Mouse (Mus musculus) left cerebral cortex, adult 2 months (tissue): Measurements from ENCODE around the gene Dock1. TPM values are rescaled to one million over a fixed set of nuclear protein-coding genes. Genes with fewer than 3 reads are reported as not detected.

Experiments
- DNase-seq, 2 experiments: peaks; one replicate each; pipeline ENCODE4 v3.0.0; 2021 to 2022; ENCODE audit warnings: low spot score in 2 of 2, mixed read lengths in 1 of 2; ENCODE audit errors: extremely low spot score in 1 of 2
- H3K27ac ChIP-seq: fragments of 200-600 bp; 2 replicates; pipeline ENCODE4 v1.8.1; 2022
- H3K4me3 ChIP-seq: fragments of 200-600 bp; 2 replicates; pipeline ENCODE4 v1.8.1; 2022
- CTCF ChIP-seq: fragments of 200-600 bp; IDR thresholded peaks from 2 replicates; pipeline ENCODE4 v1.8.1; 2022; ENCODE audit warnings: antibody characterized with exemption, mild to moderate bottlenecking, moderate library complexity
- intact Hi-C: fragments of 180-260 bp; cut with DNase I; formaldehyde crosslinking; loops from one replicate; pipeline ENCODE4 v1.15.1; 2025
- total RNA-seq, 2 experiments: library from RNA; stranded (reverse); gene quantifications; 2 replicates each; pipeline ENCODE4 v1.2.3; 2021

Dock1 gene
- total RNA-seq, 2 experiments from 2014 or later: 21.7 to 22.4 TPM

GRCm38 (mm10) chr7:134673952-134674351, 3.5 kb downstream of the Dock1 start:
- TF ChIP-seq CTCF: no peak
- DNase-seq: peak in 1 of 2 experiments; percentile 30
- Histone ChIP-seq H3K27ac (peak overlapping the region; percentile 21; the same call in 1 of the 2 replicates), H3K4me3 (no peak overlapping the region)
- intact Hi-C loops: loop anchor here (5.0 kb wide), 2 partner anchors 33 to 62 kb away; no protein-coding TSS in a partner anchor

DNA sequence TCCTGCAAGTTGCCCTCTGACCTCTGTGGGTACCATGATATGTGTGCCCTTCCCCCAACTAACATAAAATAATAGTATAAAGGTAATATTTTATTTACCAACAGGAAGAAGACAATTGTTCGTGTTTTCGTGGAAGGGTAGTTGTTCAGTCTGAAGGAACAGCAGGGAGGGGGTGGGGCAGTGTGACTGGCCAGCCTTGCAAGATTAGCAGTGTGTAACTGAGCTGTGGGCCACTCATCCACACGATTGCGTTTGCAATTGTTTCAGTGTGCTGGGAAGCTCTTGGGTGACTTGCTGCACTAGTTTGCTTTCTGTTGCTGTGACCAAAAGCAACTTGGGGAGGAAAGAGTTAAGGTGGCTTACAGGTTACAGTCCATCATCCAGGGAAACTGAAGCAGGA, 7.4 kb downstream of the Dock1 start:
- no peak for DNase-seq
- H3K27ac ChIP-seq: no peak overlapping the region
- no peak for TF ChIP-seq CTCF
- intact Hi-C loops: no loop called here
- no peak overlapping the region for H3K4me3 ChIP-seq

- no peak overlapping the region for H3K27ac ChIP-seq
- DNase-seq: no peak
- TF ChIP-seq CTCF: no peak
- intact Hi-C loops: no loop called here
- H3K4me3 ChIP-seq: no peak overlapping the region
Observed at GRCm38 (mm10) chr7:134679314-134680158, 9.1 kb downstream of the Dock1 start.

DNA sequence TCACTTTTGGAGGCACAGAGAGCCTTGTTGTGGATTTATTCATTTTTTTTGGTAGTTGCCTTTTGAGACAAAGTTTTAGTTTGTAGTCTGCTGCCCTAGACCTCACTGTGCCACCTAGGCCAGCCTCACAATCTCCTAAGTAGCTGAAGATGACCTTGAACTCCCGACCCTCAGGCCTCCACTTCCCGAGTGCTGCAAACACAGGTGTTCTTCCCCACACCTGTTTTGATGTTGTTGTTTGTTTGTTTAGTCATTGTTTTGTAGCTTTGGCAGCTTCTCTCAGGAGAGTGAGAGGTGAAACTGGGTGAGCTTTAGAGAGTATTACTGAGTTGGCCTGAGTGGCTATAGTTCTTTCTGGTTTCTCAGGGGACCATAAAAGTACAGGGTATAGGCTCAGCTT, 9.7 kb downstream of the Dock1 start:
- no peak for DNase-seq
- H3K4me3 ChIP-seq: no peak overlapping the region
- H3K27ac ChIP-seq: no peak overlapping the region
- intact Hi-C loops: no loop called here
- no peak for TF ChIP-seq CTCF

GRCm38 (mm10) chr7:134681729-134682527, 11.5 kb downstream of the Dock1 start:
- intact Hi-C loops: no loop called here
- TF ChIP-seq CTCF: no peak
- Histone ChIP-seq H3K27ac (no peak overlapping the region), H3K4me3 (no peak overlapping the region)
- DNase-seq: no peak

DNA sequence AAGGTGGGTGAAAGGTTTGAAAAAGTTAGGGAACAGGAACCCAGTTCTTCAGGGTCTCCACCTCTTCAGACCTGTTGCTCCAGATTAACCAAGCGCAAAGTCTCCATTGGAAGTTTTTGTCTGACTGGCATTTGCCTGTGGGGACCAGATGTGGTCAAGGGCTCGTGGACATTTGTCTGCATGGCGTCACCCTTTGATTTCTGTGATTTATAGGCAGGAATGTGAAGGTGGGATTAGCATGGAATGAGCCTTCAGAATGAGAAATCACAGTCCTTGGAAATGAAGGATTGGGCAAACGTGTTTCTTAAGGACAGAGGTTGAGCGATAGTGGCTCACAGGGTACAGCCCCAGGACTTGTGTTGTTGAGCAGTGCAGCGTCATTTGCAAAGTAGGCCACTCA, 17.9 kb downstream of the Dock1 start:
- DNase-seq: no peak
- intact Hi-C loops: no loop called here
- H3K4me3 ChIP-seq: no peak overlapping the region
- TF ChIP-seq CTCF: no peak
- H3K27ac ChIP-seq: no peak overlapping the region

GRCm38 (mm10) chr7:134690118-134690517, 19.7 kb downstream of the Dock1 start:
- no peak for TF ChIP-seq CTCF
- no peak overlapping the region for H3K27ac ChIP-seq
- H3K4me3 ChIP-seq: no peak overlapping the region
- intact Hi-C loops: no loop called here
- DNase-seq: no peak

DNA sequence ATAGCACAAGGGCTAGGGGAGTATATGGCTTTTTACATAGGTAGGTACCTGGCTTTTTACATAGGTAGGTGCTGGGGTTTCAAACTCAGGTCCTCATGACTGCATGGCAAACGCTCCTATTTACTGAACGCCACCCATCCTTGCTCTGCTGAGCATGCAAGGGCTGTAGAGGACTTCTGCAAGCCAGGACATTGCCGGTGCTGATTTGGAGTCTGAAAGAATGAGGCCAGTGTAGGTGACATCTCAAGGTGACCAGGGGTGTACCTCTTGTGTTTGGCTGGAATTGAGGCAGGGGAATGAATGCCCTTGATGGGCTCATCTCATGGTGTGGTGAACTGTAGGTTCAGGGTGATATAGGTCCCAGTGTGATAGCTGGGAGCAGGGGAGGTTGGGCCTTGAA, 20.4 kb downstream of the Dock1 start:
- no peak overlapping the region for H3K4me3 ChIP-seq
- no peak for DNase-seq
- TF ChIP-seq CTCF: no peak
- intact Hi-C loops: no loop called here
- H3K27ac ChIP-seq: no peak overlapping the region

- TF ChIP-seq CTCF: no peak
- intact Hi-C loops: no loop called here
- no peak overlapping the region for H3K4me3 ChIP-seq
- no peak for DNase-seq
- no peak overlapping the region for H3K27ac ChIP-seq
Observed at GRCm38 (mm10) chr7:134693325-134693724, 22.9 kb downstream of the Dock1 start.

DNA sequence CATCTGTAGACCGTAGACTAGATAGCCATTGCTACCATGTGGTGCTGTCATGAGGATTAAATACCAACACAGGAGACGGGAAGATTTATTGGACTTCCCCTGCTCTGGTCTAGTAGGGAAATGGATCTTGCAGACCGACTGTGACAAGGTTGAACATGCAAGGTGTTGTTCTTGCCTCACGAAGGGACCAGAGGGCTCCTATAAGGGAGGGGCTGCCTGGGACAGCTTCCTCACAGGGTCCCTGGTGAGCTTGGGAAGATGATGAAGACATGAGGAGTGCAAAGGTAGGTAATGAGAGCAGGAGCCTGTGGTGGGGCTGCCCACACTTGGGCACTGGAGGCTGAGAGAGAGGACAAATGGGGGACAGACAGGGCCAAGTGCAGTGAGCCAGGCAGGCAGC, 25.0 kb downstream of the Dock1 start:
- DNase-seq: no peak
- intact Hi-C loops: no loop called here
- TF ChIP-seq CTCF: no peak
- Histone ChIP-seq H3K27ac (no peak overlapping the region), H3K4me3 (no peak overlapping the region)

DNA sequence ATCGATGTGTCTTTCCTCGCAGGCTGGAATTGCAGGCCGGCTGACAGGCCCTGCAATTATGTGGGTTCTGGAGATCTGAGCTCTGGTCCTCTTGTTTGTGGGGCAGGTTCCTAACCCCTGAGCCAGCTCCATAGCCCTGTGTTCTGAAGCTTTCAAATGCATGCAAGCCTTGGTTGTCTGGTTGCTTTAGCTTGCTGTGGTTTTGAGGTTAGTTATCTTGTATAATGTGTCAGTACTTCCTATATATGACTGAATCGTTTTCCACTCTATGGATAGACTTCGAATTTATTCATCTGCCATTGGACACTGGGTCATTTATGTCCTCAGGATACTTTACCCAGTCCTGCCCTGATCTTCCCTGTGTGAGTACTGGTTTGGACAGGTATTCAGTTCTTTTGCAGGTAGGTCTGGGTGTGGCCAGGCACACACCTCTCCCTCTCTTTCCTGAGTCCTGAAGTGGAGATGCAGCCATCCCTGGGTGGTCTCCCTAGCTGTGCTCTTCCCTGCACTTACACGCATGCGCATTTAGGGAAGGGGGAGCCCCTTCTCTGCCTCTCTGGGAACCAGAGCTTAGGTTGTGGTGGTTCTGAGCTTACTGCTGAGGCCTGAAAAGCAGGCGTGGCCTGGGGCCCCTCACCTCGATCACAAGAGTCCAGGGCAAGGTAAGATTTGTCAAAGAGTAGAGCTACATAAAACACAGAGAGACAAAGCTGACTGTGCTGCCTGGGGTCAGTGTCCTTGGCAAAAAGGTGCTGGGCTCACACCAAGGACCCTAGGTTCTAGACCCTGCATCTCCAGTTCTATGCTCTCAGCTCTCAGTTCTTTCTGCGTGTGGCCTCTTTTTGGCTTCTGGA, 25.9 kb downstream of the Dock1 start:
- Histone ChIP-seq H3K4me3 (no peak overlapping the region), H3K27ac (no peak overlapping the region)
- no peak for TF ChIP-seq CTCF
- DNase-seq: no peak
- intact Hi-C loops: no loop called here

GRCm38 (mm10) chr7:134697479-134697878, 27.0 kb downstream of the Dock1 start:
- H3K4me3 ChIP-seq: no peak overlapping the region
- no peak overlapping the region for H3K27ac ChIP-seq
- TF ChIP-seq CTCF: no peak
- intact Hi-C loops: no loop called here
- no peak for DNase-seq
